Mouse (Mus musculus): Measurements from ENCODE around the gene Aars2.

Aars2 gene

DNA sequence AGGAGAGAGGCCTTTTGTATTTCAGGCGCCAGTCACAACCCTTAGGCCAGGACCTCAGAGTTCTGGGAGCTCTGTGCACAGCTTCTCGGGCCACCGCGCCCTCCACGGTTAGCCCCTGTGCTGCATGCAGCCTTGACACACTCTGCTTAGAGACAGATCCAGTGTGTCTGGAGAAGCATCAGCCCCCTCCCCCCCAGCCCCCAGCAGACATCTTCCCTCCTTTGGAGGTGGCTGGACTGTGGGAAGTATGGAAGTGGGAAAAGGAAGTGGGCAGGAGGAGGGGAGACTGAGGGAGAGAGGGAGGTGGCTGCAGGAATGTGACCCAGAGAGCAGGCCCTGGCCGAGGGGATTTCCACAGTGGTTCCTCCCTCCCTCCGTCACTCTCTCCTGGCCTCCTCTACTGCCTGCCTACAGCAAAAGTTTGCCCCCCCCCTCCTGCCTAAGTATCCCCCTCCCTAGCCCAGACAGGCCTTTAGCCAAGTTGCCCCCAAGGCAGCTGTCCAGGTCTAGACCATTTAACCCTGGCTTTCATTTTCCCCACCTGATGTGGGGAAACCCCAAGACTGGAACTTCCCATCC lies 50.7 kb downstream of the Aars2 start:
- peak; percentile 64 for DNase-seq (ENCODE audit: low read depth, low spot score)

DNA sequence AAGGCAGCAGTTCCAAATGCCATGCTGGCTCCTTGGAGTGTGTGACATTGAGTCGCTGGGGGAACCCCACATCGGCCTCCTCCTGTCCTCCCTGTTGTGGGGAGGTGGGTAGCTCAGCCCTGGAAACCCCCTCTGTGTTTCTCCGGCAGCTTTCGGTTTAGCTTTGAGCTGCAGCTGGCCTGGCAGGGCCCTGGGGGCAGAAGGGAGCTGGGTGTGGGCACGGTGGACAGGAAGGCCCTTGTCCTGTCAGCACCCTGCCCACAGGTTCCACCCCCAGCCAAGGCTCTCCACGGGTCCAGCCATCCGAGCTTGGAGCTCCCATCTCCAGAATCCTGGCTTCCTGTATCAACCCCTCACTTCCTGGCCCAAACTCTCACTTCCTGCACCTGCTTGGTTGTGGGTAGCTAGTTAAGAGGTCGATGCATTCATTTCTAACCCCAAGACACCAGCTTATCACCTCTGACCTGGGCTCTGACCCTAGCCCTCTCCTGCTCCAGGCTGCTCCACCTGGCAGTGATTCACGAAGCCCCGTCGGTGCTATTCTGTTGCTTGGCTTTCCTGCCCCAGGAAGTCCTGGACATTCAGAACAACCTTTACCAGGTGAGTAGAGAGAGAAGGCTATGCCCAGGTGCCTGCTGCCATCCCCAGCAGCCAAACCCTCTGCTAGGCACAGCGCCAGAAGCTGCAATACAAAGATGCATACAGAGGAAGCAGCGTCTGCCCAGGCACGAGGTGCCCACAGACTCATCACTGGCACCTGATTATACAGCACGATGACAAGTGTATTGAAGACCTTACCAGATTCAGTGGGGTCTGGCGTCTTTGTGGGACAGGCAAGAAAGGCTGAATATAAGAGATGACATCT lies 51.6 kb downstream of the Aars2 start:
- peak; percentile 81 for DNase-seq (ENCODE audit: low read depth, low spot score)

DNA sequence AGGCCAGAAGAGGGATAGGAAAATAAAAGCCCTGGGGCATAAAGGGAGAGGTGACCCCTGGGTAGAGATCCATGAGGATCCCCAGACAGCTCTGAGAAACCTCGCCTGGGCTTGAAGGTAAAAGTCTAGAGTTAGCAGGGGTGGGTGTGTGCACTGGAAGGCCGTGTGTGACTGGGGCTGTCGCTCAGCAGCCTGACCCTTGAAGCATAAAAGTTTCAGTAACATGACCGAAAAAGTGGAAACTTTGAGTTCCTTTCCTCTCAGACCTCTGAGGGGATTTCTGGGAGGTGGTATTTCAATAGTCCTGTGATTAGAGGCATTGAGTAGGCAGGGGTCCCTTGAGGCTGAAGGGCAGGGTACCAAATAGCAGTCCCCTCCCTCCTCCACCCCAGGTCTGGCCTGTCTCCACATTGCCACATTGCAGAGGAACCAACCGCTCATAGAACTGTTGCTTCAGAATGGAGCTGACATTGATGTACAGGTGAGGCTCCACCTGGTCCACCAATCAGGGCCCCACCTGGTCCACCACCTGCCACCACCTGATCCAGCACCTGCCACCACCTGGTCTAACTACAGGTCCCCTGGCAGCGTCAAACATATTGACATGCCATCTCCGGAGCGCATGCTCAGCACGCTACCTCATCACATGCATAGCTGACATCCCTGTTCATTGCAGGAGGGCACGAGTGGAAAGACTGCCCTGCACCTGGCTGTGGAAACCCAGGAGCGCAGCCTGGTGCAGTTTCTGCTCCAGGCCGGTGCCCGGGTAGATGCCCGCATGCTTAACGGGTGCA lies 53.3 kb downstream of the Aars2 start:
- no peak for DNase-seq (ENCODE audit: low read depth, low spot score)

DNA sequence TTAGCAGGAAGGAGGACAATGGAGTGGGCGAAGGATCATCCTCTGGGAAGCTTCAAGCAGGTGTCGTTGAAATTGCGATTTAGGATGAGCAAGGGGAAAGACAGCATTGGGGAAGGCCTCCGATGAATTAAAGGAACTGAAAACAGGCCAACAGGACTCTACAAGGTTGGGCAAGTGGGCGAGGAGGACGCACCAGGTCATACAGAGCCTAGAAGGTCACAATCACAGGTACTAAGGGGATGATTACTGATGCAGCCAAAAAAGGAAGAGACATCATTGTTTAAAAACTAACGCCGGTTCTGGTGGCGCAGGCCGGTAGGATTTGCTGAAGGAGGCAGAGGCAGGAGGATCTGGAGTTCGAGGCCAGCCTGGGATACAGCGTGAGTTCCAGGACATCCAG lies 56.6 kb downstream of the Aars2 start:
- no peak for DNase-seq (ENCODE audit: low read depth, low spot score)

DNA sequence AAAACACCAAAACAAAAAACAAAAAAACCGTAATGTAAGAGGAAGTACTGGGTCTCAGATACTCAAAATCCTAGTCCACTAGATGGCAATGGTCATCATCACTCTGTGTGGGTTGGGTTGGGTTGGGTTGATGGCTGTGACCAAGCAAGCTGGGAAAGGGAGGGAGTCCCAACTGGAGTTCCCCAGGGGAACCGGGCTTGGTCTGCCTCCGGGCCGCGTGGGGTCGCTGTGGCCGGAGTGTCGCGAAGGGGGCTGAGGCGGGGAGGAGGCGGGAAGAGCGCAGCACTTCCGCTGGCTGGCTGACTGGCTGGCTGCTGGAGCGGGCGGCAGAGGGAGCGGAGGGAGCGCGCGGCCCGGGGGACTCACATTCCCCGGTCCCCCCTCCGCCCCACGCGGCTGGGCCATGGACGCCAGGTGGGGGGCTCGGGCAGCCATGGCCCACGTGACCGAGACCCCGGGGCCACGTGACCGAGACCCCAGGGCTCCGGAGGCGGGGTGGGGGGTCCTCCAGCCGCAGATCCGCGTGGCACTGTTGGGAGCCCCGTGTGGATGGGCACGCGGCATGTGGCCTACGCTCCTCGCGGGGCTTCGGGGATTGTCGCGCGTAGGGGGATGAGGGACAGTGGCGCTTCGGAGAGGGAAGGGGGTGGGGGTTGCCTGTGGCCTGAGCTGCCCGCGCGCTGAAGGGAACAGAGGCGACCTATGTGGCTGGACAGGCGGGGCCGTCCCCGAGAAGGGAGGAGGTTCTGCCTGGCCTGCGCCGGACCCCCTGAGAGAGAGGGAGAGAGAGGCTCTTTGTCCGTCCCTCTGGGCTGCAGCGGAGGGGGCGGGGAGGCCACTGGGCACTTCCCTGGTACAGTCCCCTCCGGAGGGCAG lies 57.3 kb downstream of the Aars2 start, which contains the start of gene Slc35b2:
Gene Slc35b2, plus strand, starts transcription at position 220 of the 876 bp plus-strand sequence.
- peak; percentile 93 for DNase-seq (ENCODE audit: low read depth, low spot score)

DNA sequence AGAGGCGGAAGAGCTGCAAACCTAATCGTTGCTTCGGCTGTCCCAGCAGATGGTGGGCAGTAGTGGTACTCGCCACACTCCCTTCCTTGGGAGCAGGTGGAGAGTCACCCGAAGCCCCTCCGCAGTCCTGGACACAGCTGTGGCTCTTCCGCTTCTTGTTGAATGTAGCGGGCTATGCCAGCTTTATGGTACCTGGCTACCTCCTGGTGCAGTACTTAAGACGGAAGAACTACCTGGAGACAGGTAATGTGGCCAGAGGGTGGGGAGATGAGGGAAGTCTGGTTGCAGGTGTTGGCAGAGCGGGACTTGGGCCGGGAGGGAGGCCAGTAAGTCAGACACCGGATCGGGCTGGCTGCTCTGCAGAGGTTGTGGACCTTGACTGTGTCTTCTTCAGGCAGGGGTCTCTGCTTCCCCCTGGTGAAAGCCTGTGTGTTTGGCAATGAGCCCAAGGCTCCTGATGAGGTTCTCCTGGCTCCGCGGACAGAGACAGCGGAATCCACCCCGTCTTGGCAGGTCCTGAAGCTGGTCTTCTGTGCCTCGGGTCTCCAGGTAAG lies 58.0 kb downstream of the Aars2 start:
- DNase-seq (ENCODE audit: low read depth, low spot score), result no peak

DNA sequence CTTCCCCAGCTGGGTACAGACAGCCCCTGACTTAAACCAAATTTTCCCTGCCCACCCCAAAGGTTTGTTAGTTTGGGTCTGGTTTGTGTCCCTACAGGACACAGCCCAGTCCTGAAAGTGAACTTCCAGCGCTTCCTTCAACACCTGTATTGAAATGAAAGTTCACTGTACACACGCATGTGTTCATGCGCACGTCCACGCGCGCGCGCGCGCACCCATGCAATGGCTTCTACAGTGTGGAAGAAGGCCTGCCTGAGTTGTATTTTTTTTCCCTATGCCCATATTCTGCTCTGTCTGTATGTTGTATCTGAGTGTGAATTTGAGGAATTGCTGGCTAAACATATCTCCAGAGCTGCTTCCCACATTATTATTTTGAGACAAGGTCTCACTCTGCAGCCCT lies 58.5 kb downstream of the Aars2 start:
- DNase-seq (ENCODE audit: low read depth, low spot score), result no peak

DNA sequence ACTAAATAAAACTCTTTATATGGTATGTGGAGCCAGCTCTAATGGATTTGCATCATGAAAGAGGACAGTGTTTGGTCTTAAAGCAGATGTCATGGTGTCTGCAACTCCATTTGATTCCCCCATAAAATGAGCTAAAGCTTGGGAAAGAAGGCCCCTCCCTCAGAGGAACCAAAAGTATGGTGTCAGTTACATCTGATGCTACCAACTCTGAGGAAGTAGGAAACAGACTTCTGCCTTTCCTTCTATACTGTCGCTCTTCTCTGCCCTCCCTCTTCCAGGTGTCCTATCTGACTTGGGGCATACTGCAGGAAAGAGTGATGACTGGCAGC lies 59.4 kb downstream of the Aars2 start:
- DNase-seq (ENCODE audit: low read depth, low spot score), result no peak

DNA sequence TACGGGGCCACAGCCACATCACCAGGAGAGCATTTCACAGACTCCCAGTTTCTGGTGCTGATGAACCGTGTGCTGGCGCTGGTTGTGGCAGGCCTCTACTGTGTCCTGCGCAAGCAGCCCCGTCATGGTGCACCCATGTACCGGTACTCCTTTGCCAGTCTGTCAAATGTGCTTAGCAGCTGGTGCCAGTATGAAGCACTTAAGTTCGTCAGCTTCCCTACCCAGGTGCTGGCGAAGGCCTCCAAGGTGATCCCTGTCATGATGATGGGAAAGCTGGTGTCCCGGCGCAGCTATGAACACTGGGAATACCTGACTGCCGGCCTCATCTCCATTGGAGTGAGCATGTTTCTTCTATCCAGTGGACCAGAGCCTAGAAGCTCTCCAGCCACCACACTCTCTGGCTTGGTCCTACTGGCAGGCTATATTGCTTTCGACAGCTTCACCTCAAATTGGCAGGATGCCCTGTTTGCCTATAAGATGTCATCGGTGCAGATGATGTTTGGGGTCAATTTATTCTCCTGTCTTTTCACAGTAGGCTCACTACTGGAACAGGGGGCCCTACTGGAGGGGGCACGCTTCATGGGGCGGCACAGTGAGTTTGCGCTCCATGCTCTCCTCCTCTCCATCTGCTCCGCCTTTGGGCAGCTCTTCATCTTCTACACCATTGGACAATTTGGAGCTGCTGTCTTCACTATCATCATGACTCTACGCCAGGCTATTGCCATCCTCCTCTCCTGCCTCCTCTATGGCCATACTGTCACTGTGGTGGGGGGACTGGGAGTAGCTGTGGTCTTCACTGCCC lies 59.9 kb downstream of the Aars2 start:
- no peak for DNase-seq (ENCODE audit: low read depth, low spot score)

DNA sequence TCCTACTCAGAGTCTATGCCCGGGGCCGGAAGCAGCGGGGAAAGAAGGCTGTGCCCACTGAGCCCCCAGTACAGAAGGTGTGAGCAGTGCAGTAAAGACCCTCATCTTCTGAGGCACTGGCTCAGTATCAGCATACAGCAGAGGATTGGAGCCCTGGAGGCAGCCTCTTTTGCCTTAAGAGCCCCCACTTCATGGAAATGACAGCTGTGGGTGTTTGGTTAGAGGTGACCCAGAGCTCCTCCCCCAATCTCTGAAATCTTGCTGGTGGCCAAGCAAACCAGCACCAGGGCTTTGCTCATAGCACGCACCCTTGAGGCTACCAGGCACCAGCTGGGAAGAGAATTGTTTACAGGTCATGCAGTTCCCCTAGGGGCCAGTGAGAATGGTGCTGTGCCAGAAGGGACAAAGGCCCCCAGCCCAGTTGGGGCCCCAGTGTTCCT lies 60.5 kb downstream of the Aars2 start:
- no peak for DNase-seq (ENCODE audit: low read depth, low spot score)

DNA sequence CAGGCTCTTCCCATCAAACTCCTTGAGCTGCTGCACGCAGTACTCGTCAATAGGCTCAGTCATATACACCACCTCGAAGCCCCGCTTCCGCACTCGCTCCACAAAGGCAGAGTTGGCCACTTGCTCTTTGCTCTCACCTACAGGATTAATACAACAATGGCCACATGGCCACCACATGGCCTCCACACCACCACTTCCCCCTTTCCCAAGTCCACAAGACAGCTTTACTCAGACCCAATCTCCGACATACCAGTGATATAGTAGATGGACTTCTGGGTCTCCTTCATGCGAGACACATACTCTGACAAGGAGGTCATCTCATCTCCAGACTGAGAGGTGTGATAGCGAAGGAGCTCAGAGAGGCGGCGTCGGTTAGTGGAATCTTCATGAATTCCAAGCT lies 62.3 kb downstream of the Aars2 start:
- DNase-seq (ENCODE audit: low read depth, low spot score), result peak; percentile 26

DNA sequence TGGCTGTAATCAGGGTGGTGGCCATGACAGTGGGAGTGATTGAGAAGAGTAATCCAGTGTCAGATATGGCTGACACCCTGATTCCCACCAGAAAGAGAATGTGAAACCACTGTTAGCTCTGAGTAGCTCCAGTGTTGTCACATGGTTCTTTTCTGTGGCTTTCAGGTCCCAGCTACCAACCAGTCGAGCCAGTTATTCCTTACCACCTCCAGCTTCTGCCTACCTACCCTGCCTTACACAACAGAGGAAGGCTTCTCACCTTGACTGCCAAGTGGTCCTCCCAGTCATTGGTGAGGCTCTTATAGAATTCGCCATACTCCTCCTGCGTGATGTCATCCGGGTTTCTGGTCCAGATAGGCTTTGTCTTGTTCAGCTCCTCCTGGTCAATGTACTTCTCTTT lies 63.4 kb downstream of the Aars2 start:
- peak; percentile 42 for DNase-seq (ENCODE audit: low read depth, low spot score)

Data from CD4-positive, CD25-positive, alpha-beta regulatory T cell, adult 2 months (primary cell).